Mouse (Mus musculus) C2C12 (cell line): Measurements from ENCODE around the gene Bfsp2. TPM values are rescaled to one million over a fixed set of nuclear protein-coding genes. Genes with fewer than 3 reads are reported as not detected.

Experiments used
- H3K27me3 ChIP-seq: one replicate; pipeline ENCODE4 v1.6.1; 2011; ENCODE audit not compliant: control insufficient read depth, insufficient read depth, insufficient read length
- H3K36me3 ChIP-seq: one replicate; pipeline ENCODE4 v1.6.1; 2011; ENCODE audit not compliant: control insufficient read depth, insufficient read depth
- H3K4me3 ChIP-seq: one replicate; pipeline ENCODE4 v1.5.1; 2011; ENCODE audit warnings: mild to moderate bottlenecking, control low read depth; ENCODE audit not compliant: poor library complexity, insufficient read depth, severe bottlenecking
- H3K79me2 ChIP-seq: one replicate; pipeline ENCODE4 v1.6.1; 2011; ENCODE audit not compliant: control insufficient read depth, insufficient read depth
- H3K79me3 ChIP-seq: one replicate; pipeline ENCODE4 v1.6.1; 2011; ENCODE audit warnings: low read depth, control low read depth
- H3ac ChIP-seq: one replicate; pipeline ENCODE3; 2011; ENCODE audit warnings: low read depth; ENCODE audit not compliant: control insufficient read depth, insufficient read length
- CEBPB ChIP-seq: IDR thresholded peaks from one replicate; pipeline ENCODE4 v1.6.1; 2011; ENCODE audit warnings: low read depth, mild to moderate bottlenecking, control low read depth, moderate library complexity
- CTCF ChIP-seq: IDR thresholded peaks from one replicate; pipeline ENCODE4 v1.5.1; 2011; ENCODE audit not compliant: control insufficient read depth, insufficient read depth, insufficient read length
- FOSL1 ChIP-seq: IDR thresholded peaks from one replicate; pipeline ENCODE4 v1.8.0; 2011; ENCODE audit warnings: mild to moderate bottlenecking, low read length; ENCODE audit not compliant: poor library complexity, insufficient read depth, severe bottlenecking
- MAX ChIP-seq: IDR thresholded peaks from one replicate; pipeline ENCODE4 v1.6.1; 2011; ENCODE audit warnings: mild to moderate bottlenecking, control low read depth
- MYOD1 ChIP-seq: IDR thresholded peaks from one replicate; pipeline ENCODE4 v1.6.1; 2011; ENCODE audit warnings: low read depth; ENCODE audit not compliant: control insufficient read depth, insufficient read length
- MYOG ChIP-seq: IDR thresholded peaks from one replicate; pipeline ENCODE4 v1.6.1; 2011; ENCODE audit not compliant: control insufficient read depth, insufficient read length; ENCODE audit errors: extremely low read depth
- USF1 ChIP-seq: IDR thresholded peaks from one replicate; pipeline ENCODE4 v1.6.1; 2011; ENCODE audit warnings: low read depth, mild to moderate bottlenecking, control low read depth, moderate library complexity
- polyA plus RNA-seq: library from polyadenylated mRNA; unstranded; fragments of >200 nt; fragmentation: generic; extraction: Trizol; gene quantifications from one replicate; pipeline ENCODE4 v1.2.1, GENCODE M21; 2012; ENCODE audit warnings: missing spikeins

Gene Bfsp2
- polyA plus RNA-seq, 1 experiment: 0.22 TPM

DNA sequence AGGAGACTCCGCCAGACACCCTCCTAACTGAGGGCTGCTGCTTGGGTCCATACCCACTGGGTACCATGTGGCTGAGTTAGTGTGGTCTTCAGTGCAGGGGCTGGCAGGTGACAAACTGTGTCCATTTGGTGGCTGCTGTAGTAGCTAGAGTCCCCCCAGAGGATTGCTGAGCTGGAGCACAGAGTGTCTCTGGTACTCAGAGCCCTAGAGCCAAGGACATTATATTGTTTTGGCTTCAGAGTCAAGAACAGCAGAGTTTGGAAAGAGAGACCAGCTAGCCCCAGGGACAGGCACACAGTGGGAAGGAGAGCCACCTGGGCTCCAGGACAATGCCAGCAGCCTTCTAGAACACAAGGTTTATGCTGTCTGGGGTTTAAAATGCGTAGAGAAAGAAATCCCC is 22.4 kb upstream of the Bfsp2 start:
- Histone ChIP-seq H3K27me3 (peaks cover 8% of the 10 kb centered on the region), H3K79me2 (no peaks in the 10 kb centered on the region), H3K4me3 (no peak overlapping the region), H3ac (no peak overlapping the region), H3K36me3 (no peaks in the 10 kb centered on the region), H3K79me3 (no peaks in the 10 kb centered on the region)
- TF ChIP-seq MAX (no peak), CTCF (no peak), FOSL1 (no peak)

- peaks cover 8% of the 10 kb centered on the region for H3K27me3 ChIP-seq
- no peaks in the 10 kb centered on the region for H3K79me2 ChIP-seq
- H3K4me3 ChIP-seq: no peak overlapping the region
- no peaks in the 10 kb centered on the region for H3K79me3 ChIP-seq
- H3ac ChIP-seq: no peak overlapping the region
- no peaks in the 10 kb centered on the region for H3K36me3 ChIP-seq
- no peak for TF ChIP-seq MAX
Measured at GRCm38 (mm10) chr9:103501861-103502364, 21.7 kb upstream of the Bfsp2 start.

- H3K27me3 ChIP-seq: peaks cover 8% of the 10 kb centered on the region
- H3K36me3 ChIP-seq: no peaks in the 10 kb centered on the region
- H3K79me3 ChIP-seq: no peaks in the 10 kb centered on the region
- H3K4me3 ChIP-seq: no peak overlapping the region
- TF ChIP-seq CEBPB (no peak), USF1 (no peak), MYOG (no peak), MAX (no peak), FOSL1 (no peak), MYOD1 (no peak), CTCF (no peak)
- H3ac ChIP-seq: no peak overlapping the region
- H3K79me2 ChIP-seq: no peaks in the 10 kb centered on the region
Measured at GRCm38 (mm10) chr9:103499366-103499765, 19.1 kb upstream of the Bfsp2 start.

GRCm38 (mm10) chr9:103498699-103499098 is 18.5 kb upstream of the Bfsp2 start:
- Histone ChIP-seq H3K27me3 (peaks cover 8% of the 10 kb centered on the region), H3K79me2 (no peaks in the 10 kb centered on the region), H3K79me3 (no peaks in the 10 kb centered on the region), H3ac (no peak overlapping the region), H3K4me3 (no peak overlapping the region), H3K36me3 (no peaks in the 10 kb centered on the region)
- TF ChIP-seq MAX (no peak), CTCF (no peak), USF1 (no peak), MYOG (no peak), FOSL1 (no peak), CEBPB (no peak), MYOD1 (no peak)

GRCm38 (mm10) chr9:103495391-103495790 is 15.2 kb upstream of the Bfsp2 start:
- TF ChIP-seq CTCF: no peak
- no peak overlapping the region for H3ac ChIP-seq
- no peaks in the 10 kb centered on the region for H3K79me2 ChIP-seq
- H3K27me3 ChIP-seq: peaks cover 8% of the 10 kb centered on the region
- no peaks in the 10 kb centered on the region for H3K36me3 ChIP-seq
- H3K4me3 ChIP-seq: no peak overlapping the region
- H3K79me3 ChIP-seq: no peaks in the 10 kb centered on the region

- no peaks in the 10 kb centered on the region for H3K79me2 ChIP-seq
- no peaks in the 10 kb centered on the region for H3K79me3 ChIP-seq
- H3ac ChIP-seq: no peak overlapping the region
- H3K36me3 ChIP-seq: no peaks in the 10 kb centered on the region
- H3K4me3 ChIP-seq: no peak overlapping the region
- peaks cover 8% of the 10 kb centered on the region for H3K27me3 ChIP-seq
- TF ChIP-seq USF1 (no peak), CTCF (peak; percentile 94), MYOD1 (no peak), CEBPB (no peak), MAX (peak; percentile 55), MYOG (no peak)
Measured at GRCm38 (mm10) chr9:103494346-103495020, 14.3 kb upstream of the Bfsp2 start.
